Mouse (Mus musculus) heart, postnatal 0 days (tissue): ENCODE measurements around the gene Uqcrq.

ENCODE experiments used
- CTCF ChIP-seq: IDR thresholded peaks from 2 replicates; pipeline ENCODE4 v1.5.1; 2016; ENCODE audit warnings: antibody characterized with exemption, control low read depth, low read depth
- EP300 ChIP-seq: IDR thresholded peaks from 2 replicates; pipeline ENCODE4 v1.6.1; 2016; ENCODE audit warnings: antibody characterized with exemption, low read depth

DNA sequence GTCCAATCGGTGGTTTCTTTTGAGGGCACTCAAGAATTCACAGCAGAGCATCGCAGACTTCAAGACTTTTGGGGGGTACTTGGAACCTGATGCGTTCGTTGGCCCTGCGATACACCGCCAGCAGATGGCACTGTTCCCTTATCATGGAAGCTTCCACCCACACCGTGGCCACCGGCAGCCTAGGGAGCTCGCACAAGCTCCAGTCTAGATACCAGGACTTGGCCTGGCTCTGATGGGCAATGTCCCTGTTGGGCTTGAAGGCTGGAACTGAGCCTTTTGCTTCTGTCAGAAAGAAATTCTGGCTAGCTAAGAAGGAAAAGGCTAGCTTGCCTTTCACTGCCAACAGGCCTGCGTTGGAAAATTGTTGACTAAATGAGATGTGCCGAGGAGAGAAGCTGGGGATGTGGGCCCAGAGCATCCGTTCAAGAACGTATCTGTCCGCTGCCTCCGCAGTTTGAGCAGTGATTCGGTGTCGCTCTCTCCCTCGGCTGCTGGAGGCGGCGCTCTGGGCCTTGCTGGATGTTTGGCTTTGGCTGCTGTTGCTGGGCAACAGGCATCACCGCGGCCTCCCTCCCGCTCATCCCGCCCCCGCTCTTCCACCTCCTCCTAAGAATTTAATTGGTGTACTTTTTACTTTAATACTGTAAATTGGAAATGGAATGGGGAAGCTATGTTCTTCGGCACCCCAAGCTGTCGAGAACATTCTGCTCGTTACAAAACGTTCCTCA is 39.5 kb upstream of the Uqcrq start, which contains the start of gene Gm9837:
- TF ChIP-seq CTCF (peak; percentile 90), EP300 (no peak)
